Mouse (Mus musculus) adrenal gland, adult 2 months (tissue): Measurements from ENCODE around the gene Kmt2d. TPM values are rescaled to one million over a fixed set of nuclear protein-coding genes. Genes with fewer than 3 reads are reported as not detected.
"Not testable (repeated sequence)": the region's sequence is repeated elsewhere in the genome, so short reads cannot be mapped to it uniquely, and the experiment has no call there.

Source experiments
- DNase-seq: peaks from one replicate; pipeline ENCODE4 v3.0.0; 2021
- long read RNA-seq: library from polyadenylated mRNA; stranded (forward); transcript quantifications from one replicate; pipeline ENCODE4 v2.0.0, GENCODE M21; 2021
- polyA plus RNA-seq: library from polyadenylated mRNA; depleted of rRNA; stranded (reverse); fragments of >200 nt; gene quantifications from 2 replicates; pipeline ENCODE4 v1.2.3, GENCODE M21; 2012; rRNA removed
- total RNA-seq, 2 experiments: library from RNA; stranded (reverse); gene quantifications; 2 replicates each; pipeline ENCODE4 v1.2.3; 2021

The Kmt2d gene
- total RNA-seq: 10 to 100 TPM; 36.8 to 58.2 TPM
- polyA plus RNA-seq: 21.0 and 22.3 TPM in 2 replicates
- long read RNA-seq, partial matches to known transcripts: 0 of 2 reads
- long read RNA-seq, other reads (novel, unspliced or antisense): 2 of 2 reads

GRCm38 (mm10) chr15:98871070-98871915 is at the start of gene Kmt2d:
Gene Kmt2d, minus strand, starts transcription at chr15:98871204.
- DNase-seq: no peak

- DNase-seq: not testable (repeated sequence)
Measured at GRCm38 (mm10) chr15:98918499-98918895, 47.5 kb upstream of the Kmt2d start.

GRCm38 (mm10) chr15:98917538-98918498 is 46.8 kb upstream of the Kmt2d start, which contains the start of gene Lmbr1l:
Gene Lmbr1l, minus strand, starts transcription at chr15:98918231.
- peak; percentile 100 for DNase-seq

GRCm38 (mm10) chr15:98917091-98917490 is 46.1 kb upstream of the Kmt2d start:
- DNase-seq: no peak

- DNase-seq: no peak
Measured at GRCm38 (mm10) chr15:98916016-98916415, 45.0 kb upstream of the Kmt2d start.

- no peak for DNase-seq
Measured at GRCm38 (mm10) chr15:98914903-98915302, 43.9 kb upstream of the Kmt2d start.

GRCm38 (mm10) chr15:98904692-98905091 is 33.7 kb upstream of the Kmt2d start:
- no peak for DNase-seq

- no peak for DNase-seq
Measured at GRCm38 (mm10) chr15:98902600-98902999, 31.6 kb upstream of the Kmt2d start.

GRCm38 (mm10) chr15:98901530-98901929 is 30.5 kb upstream of the Kmt2d start:
- no peak for DNase-seq

GRCm38 (mm10) chr15:98897928-98898800 is 27.2 kb upstream of the Kmt2d start, which contains the start of gene Dhh:
Gene Dhh, minus strand, starts transcription at chr15:98898540.
- peak; percentile 61 for DNase-seq

GRCm38 (mm10) chr15:98897495-98897894 is 26.5 kb upstream of the Kmt2d start:
- peak; percentile 49 for DNase-seq

- DNase-seq: peak; percentile 83
Measured at GRCm38 (mm10) chr15:98895635-98896589, 24.9 kb upstream of the Kmt2d start.

GRCm38 (mm10) chr15:98894746-98895634 is 24.0 kb upstream of the Kmt2d start:
- no peak for DNase-seq

- DNase-seq: peak; percentile 81
Measured at GRCm38 (mm10) chr15:98893940-98894745, 23.1 kb upstream of the Kmt2d start, which contains the start of gene Rhebl1. Gene Rhebl1, minus strand, starts transcription at chr15:98894540.

GRCm38 (mm10) chr15:98893036-98893435 is 22.0 kb upstream of the Kmt2d start:
- DNase-seq: no peak

- DNase-seq: peak; percentile 82
Measured at GRCm38 (mm10) chr15:98891907-98892606, 21.1 kb upstream of the Kmt2d start.

GRCm38 (mm10) chr15:98891198-98891742 is 20.3 kb upstream of the Kmt2d start:
- DNase-seq: no peak
